Mouse (Mus musculus): ENCODE measurements around the gene Acvr2b. TPM values are rescaled to one million over a fixed set of nuclear protein-coding genes. Genes with fewer than 3 reads are reported as not detected.

The Acvr2b gene
- polyA plus RNA-seq, 1 experiment, result 0.02 TPM

DNA sequence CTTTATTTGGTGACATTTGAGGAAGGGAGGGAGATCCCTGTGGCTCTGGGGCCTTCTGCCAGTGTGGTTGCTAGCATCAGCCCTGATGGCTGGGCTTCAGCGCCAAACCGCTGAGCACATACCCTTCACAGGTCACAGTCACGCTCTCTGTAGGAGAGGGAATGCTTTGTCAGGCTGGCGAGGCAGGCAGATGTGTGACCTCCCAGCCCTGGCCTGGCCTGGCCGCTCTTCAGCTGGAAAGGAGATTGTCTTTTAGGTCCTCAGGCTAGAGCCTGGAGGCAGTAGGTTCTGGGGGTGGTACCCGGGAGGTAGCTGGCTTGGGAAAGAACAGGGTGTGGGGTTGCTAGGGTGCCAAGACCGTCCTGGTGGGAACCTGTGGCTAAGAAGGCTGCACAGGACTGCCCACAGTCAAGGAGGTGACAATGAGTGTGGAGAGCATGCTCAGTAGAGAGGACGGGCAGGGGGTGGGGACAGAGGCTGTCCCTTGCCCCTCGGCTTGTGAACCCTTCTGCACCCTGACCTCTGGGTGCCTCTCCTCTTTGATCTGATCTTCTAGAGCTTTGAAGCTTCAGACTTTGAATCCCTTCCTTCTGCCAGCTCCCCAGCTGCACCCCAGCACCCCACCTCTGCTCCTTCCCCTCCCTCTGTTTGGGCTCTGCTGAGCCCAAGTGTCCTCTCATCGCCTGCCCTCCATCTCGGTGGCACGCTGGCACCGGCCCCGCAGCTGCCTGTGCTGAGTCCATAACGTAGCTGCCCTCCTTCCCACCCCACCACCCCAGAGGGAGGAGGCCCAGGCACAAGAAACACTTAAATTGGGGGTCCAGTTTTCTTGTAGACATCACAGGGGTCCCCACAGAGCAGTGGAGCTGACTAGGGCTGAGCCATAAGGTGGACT lies 73.0 kb downstream of the Acvr2b start:
- Histone ChIP-seq H3K27me3 (ENCODE audit: control insufficient read depth) (peaks cover 12% of the 10 kb centered on the region), H3K4me1 (ENCODE audit: control insufficient read depth) (peaks cover 10% of the 10 kb centered on the region), H3K9me3 (ENCODE audit: control insufficient read depth, low read length) (no peaks in the 10 kb centered on the region), H3K36me3 (ENCODE audit: control insufficient read depth) (no peaks in the 10 kb centered on the region), H3K4me3 (replicated peaks) (no peak overlapping the region)
- no peak for TF ChIP-seq GATA1 (IDR thresholded peaks at IDR 0.05; ENCODE audit: low read length)
- no peak for TF ChIP-seq TAL1 (IDR thresholded peaks at IDR 0.05; ENCODE audit: low read length)

GRCm38 (mm10) chr9:119477754-119478153 lies 75.8 kb downstream of the Acvr2b start:
- TF ChIP-seq GATA1 (IDR thresholded peaks at IDR 0.05; ENCODE audit: low read length) (no peak), TAL1 (IDR thresholded peaks at IDR 0.05; ENCODE audit: low read length) (no peak)
- Histone ChIP-seq H3K27me3 (ENCODE audit: control insufficient read depth) (peaks cover 12% of the 10 kb centered on the region), H3K36me3 (ENCODE audit: control insufficient read depth) (no peaks in the 10 kb centered on the region), H3K9me3 (ENCODE audit: control insufficient read depth, low read length) (no peaks in the 10 kb centered on the region), H3K4me3 (replicated peaks) (no peak overlapping the region), H3K4me1 (ENCODE audit: control insufficient read depth) (no peaks in the 10 kb centered on the region)

DNA sequence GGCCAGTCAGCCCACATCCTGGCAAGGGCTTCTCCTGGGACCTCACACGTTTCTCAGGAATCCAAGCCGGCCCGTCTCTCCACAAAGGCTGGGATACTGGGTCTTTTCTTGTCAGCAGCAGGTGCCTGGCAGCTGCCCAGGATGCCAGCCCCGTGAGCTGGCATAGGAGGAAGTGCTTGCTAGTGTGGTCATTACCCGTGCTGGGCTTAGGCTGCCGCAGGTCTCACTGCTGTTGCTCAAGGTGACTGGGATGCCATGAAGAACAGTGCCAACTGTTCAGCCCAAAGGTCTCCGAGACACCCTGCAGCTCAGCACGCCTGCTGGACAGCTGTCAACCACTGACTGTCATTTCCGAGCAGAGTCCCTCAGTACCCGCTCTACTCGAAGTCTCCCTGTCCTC lies 76.4 kb downstream of the Acvr2b start:
- Histone ChIP-seq H3K9me3 (ENCODE audit: control insufficient read depth, low read length) (no peaks in the 10 kb centered on the region), H3K27me3 (ENCODE audit: control insufficient read depth) (peaks cover 12% of the 10 kb centered on the region), H3K4me3 (replicated peaks) (no peak overlapping the region), H3K4me1 (ENCODE audit: control insufficient read depth) (no peaks in the 10 kb centered on the region), H3K36me3 (ENCODE audit: control insufficient read depth) (no peaks in the 10 kb centered on the region)
- TF ChIP-seq GATA1 (IDR thresholded peaks at IDR 0.05; ENCODE audit: low read length) (no peak), TAL1 (IDR thresholded peaks at IDR 0.05; ENCODE audit: low read length) (no peak)

- no peaks in the 10 kb centered on the region for H3K4me1 ChIP-seq (ENCODE audit: control insufficient read depth)
- H3K36me3 ChIP-seq (ENCODE audit: control insufficient read depth), result no peaks in the 10 kb centered on the region
- no peak for TF ChIP-seq TAL1 (IDR thresholded peaks at IDR 0.05; ENCODE audit: low read length)
- no peak for TF ChIP-seq GATA1 (IDR thresholded peaks at IDR 0.05; ENCODE audit: low read length)
- no peaks in the 10 kb centered on the region for H3K9me3 ChIP-seq (ENCODE audit: control insufficient read depth, low read length)
- H3K4me3 ChIP-seq (replicated peaks), result no peak overlapping the region
- peaks cover 12% of the 10 kb centered on the region for H3K27me3 ChIP-seq (ENCODE audit: control insufficient read depth)
Measured at GRCm38 (mm10) chr9:119479297-119479696, 77.4 kb downstream of the Acvr2b start.

- Histone ChIP-seq H3K4me1 (ENCODE audit: control insufficient read depth) (no peaks in the 10 kb centered on the region), H3K36me3 (ENCODE audit: control insufficient read depth) (no peaks in the 10 kb centered on the region), H3K9me3 (ENCODE audit: control insufficient read depth, low read length) (0 out of 2 replicates have a peak, but pooled peaks cover 3% of the 10 kb centered on the region), H3K27me3 (ENCODE audit: control insufficient read depth) (peaks cover 8% of the 10 kb centered on the region), H3K4me3 (replicated peaks) (no peak overlapping the region)
- TF ChIP-seq TAL1 (IDR thresholded peaks at IDR 0.05; ENCODE audit: low read length), result no peak
Measured at GRCm38 (mm10) chr9:119481612-119482011, 79.7 kb downstream of the Acvr2b start.

GRCm38 (mm10) chr9:119483554-119484353 lies 81.8 kb downstream of the Acvr2b start:
- Histone ChIP-seq H3K4me1 (ENCODE audit: control insufficient read depth) (no peaks in the 10 kb centered on the region), H3K36me3 (ENCODE audit: control insufficient read depth) (no peaks in the 10 kb centered on the region), H3K9me3 (ENCODE audit: control insufficient read depth, low read length) (0 out of 2 replicates have a peak, but pooled peaks cover 3% of the 10 kb centered on the region), H3K27me3 (ENCODE audit: control insufficient read depth) (no peaks in the 10 kb centered on the region), H3K4me3 (replicated peaks) (no peak overlapping the region)
- TF ChIP-seq GATA1 (IDR thresholded peaks at IDR 0.05; ENCODE audit: low read length) (no peak), TAL1 (IDR thresholded peaks at IDR 0.05; ENCODE audit: low read length) (no peak)

- H3K4me1 ChIP-seq (ENCODE audit: control insufficient read depth), result no peaks in the 10 kb centered on the region
- TF ChIP-seq TAL1 (IDR thresholded peaks at IDR 0.05; ENCODE audit: low read length) (no peak), GATA1 (IDR thresholded peaks at IDR 0.05; ENCODE audit: low read length) (no peak)
- H3K36me3 ChIP-seq (ENCODE audit: control insufficient read depth), result no peaks in the 10 kb centered on the region
- H3K9me3 ChIP-seq (ENCODE audit: control insufficient read depth, low read length), result 0 out of 2 replicates have a peak, but pooled peaks cover 3% of the 10 kb centered on the region
- H3K4me3 ChIP-seq (replicated peaks), result no peak overlapping the region
- no peaks in the 10 kb centered on the region for H3K27me3 ChIP-seq (ENCODE audit: control insufficient read depth)
Measured at GRCm38 (mm10) chr9:119484420-119484819, 82.5 kb downstream of the Acvr2b start.

Other genes with a start within 250 kb of the Acvr2b start
- gene Acaa1b, start 245.0 kb upstream of the Acvr2b start, polyA plus RNA-seq (2012), result 0.04 TPM in 1 of 2 replicates, not detected in the other
- not detected in 2 replicates for gene Gm47289, start 243.0 kb upstream of the Acvr2b start, polyA plus RNA-seq (2012)
- gene Slc22a13, start 193.0 kb upstream of the Acvr2b start, polyA plus RNA-seq (2012), result not detected in 2 replicates
- gene Oxsr1, start 79.7 kb upstream of the Acvr2b start, polyA plus RNA-seq (2012), result 0.87 and 0.88 TPM in 2 replicates
- 0.79 and 1.7 TPM in 2 replicates for gene Acaa1a, start 62.4 kb upstream of the Acvr2b start, polyA plus RNA-seq (2012)
- 0.63 and 1.7 TPM in 2 replicates for gene Myd88, start 60.7 kb upstream of the Acvr2b start, polyA plus RNA-seq (2012)
- 0.01 and 0.17 TPM in 2 replicates for gene Xylb, start 44.7 kb upstream of the Acvr2b start, polyA plus RNA-seq (2012)
- not detected in 2 replicates for gene Slc22a14, start 36.6 kb upstream of the Acvr2b start, polyA plus RNA-seq (2012)
- 0.06 TPM in 2 replicates for gene Exog, start 42.8 kb downstream of the Acvr2b start, polyA plus RNA-seq (2012)
- gene Scn5a, start 176.9 kb downstream of the Acvr2b start, polyA plus RNA-seq (2012), result not detected in 2 replicates

Measured in erythroblast, embryonic 14.5 days (primary cell).